Comparison of ENCODE assay signal across 5 mouse cellular contexts in genomic region chr3:133509796-133510195, GRCm38 (mm10).
"Had no signal": no experiment of that assay in that cellular context is flagged by ENCODE, and none has a peak within 500 bp of the region (broad histone marks: within the 10 kb centered on the region; RNA-seq: fewer than 3 reads in every experiment).

No protein-coding gene starts in this region.

- DNase-seq: kidney, adult 9 months; kidney, postnatal 36 days; liver, embryonic 13.5 days; liver, postnatal 0 days; lung, postnatal 14 days had no signal
